Mouse (Mus musculus) lung, postnatal 0 days (tissue): ENCODE measurements around the gene Spint3.

Source experiments
- CTCF ChIP-seq: IDR thresholded peaks from 2 replicates; pipeline ENCODE4 v1.5.1; 2016; ENCODE audit warnings: antibody characterized with exemption, mild to moderate bottlenecking
- EP300 ChIP-seq: IDR thresholded peaks from 2 replicates; pipeline ENCODE4 v1.6.1; 2016; ENCODE audit warnings: antibody characterized with exemption, mild to moderate bottlenecking, control low read depth

GRCm38 (mm10) chr2:164537003-164537402, 36.3 kb downstream of the Spint3 start:
- TF ChIP-seq EP300 (no peak), CTCF (no peak)
